Mouse (Mus musculus) MEL (cell line): Measurements from ENCODE around the gene Arel1. TPM values are rescaled to one million over a fixed set of nuclear protein-coding genes. Genes with fewer than 3 reads are reported as not detected.
A peak's percentile ranks its signal among the peaks of the same experiment; 100 is the strongest.

Source experiments
- DNase-seq: peaks from one replicate; pipeline ENCODE4 v3.0.0; 2011; ENCODE audit warnings: low read depth, low spot score
- H3K27ac ChIP-seq: 2 replicates; pipeline ENCODE4 v1.5.1; 2012; ENCODE audit warnings: low read depth, mild to moderate bottlenecking, control low read depth, low read length, moderate library complexity; ENCODE audit not compliant: control insufficient read depth
- H3K27me3 ChIP-seq, 2 experiments: fragments of 150-350 bp in 1 of 2; sonication (generic) in 1 of 2; 2 replicates each; pipeline ENCODE4 v1.6.1; 2012; ENCODE audit warnings: low read length in 2 of 2, mild to moderate bottlenecking in 2 of 2, improper control_type of control experiment in 1 of 2, moderate library complexity in 1 of 2; ENCODE audit not compliant: insufficient read depth in 2 of 2, control insufficient read depth in 1 of 2
- H3K36me3 ChIP-seq, 2 experiments: 2 replicates each; pipeline ENCODE4 v1.6.1; 2012 to 2014; ENCODE audit warnings: low read length in 2 of 2, improper control_type of control experiment in 1 of 2, inconsistent platforms in 1 of 2, mild to moderate bottlenecking in 1 of 2; ENCODE audit not compliant: insufficient read depth in 2 of 2, control insufficient read depth in 1 of 2
- H3K4me1 ChIP-seq, 2 experiments: fragments of 150-350 bp in 1 of 2; sonication (generic) in 1 of 2; 2 replicates each; pipeline ENCODE4 v1.6.1; 2012; ENCODE audit warnings: low read length in 2 of 2, improper control_type of control experiment in 1 of 2, mild to moderate bottlenecking in 1 of 2; ENCODE audit not compliant: insufficient read depth in 2 of 2, control insufficient read depth in 1 of 2
- H3K4me3 ChIP-seq, 2 experiments: fragments of 150-350 bp in 1 of 2; sonication (generic) in 1 of 2; 2 replicates each; pipeline ENCODE4 v1.5.1; 2012; ENCODE audit warnings: low read depth in 2 of 2, low read length in 2 of 2, mild to moderate bottlenecking in 2 of 2, moderate library complexity in 2 of 2, control low read depth in 1 of 2, improper control_type of control experiment in 1 of 2; ENCODE audit not compliant: control insufficient read depth in 1 of 2, insufficient read depth in 1 of 2
- H3K79me2 ChIP-seq: 2 replicates; pipeline ENCODE4 v1.6.1; 2012; ENCODE audit warnings: mild to moderate bottlenecking, low read length, moderate library complexity; ENCODE audit not compliant: control insufficient read depth, poor library complexity, insufficient read depth
- H3K9ac ChIP-seq: 2 replicates; pipeline ENCODE4 v1.6.1; 2012; ENCODE audit warnings: low read depth, mild to moderate bottlenecking, control low read depth, low read length, moderate library complexity; ENCODE audit not compliant: control insufficient read depth, poor library complexity, severe bottlenecking
- H3K9me3 ChIP-seq: fragments of 150-350 bp; sonication (generic); replicated peaks from 2 replicates; pipeline ENCODE4 v1.6.1; 2012; ENCODE audit warnings: mild to moderate bottlenecking, low read length, improper control_type of control experiment, moderate library complexity; ENCODE audit not compliant: insufficient read depth
- CHD1 ChIP-seq: IDR thresholded peaks from 2 replicates; pipeline ENCODE4 v1.6.1; 2012; ENCODE audit warnings: low read depth, mild to moderate bottlenecking, inconsistent platforms, low read length, improper control_type of control experiment
- EP300 ChIP-seq, 2 experiments: IDR thresholded peaks; 2 replicates each; pipeline ENCODE4 v1.6.1; 2011; ENCODE audit warnings: improper control_type of control experiment in 2 of 2, low read length in 2 of 2, low read depth in 1 of 2, mild to moderate bottlenecking in 1 of 2
- GATA1 ChIP-seq: IDR thresholded peaks from 2 replicates; pipeline ENCODE4 v1.6.1; 2011; ENCODE audit warnings: low read depth, low read length, improper control_type of control experiment
- HCFC1 ChIP-seq: IDR thresholded peaks from 2 replicates; pipeline ENCODE4 v1.6.1; 2012; ENCODE audit warnings: low read depth, mild to moderate bottlenecking, inconsistent platforms, low read length, improper control_type of control experiment, moderate library complexity
- NELFE ChIP-seq: IDR thresholded peaks from 2 replicates; pipeline ENCODE4 v1.6.1; 2011; ENCODE audit warnings: low read depth, low read length, improper control_type of control experiment
- NRF1 ChIP-seq: IDR thresholded peaks from 2 replicates; pipeline ENCODE4 v1.6.1; 2014; ENCODE audit warnings: low read depth, mild to moderate bottlenecking, inconsistent platforms, low read length, improper control_type of control experiment, moderate library complexity; ENCODE audit not compliant: poor library complexity, insufficient read depth, severe bottlenecking
- POLR2A ChIP-seq, 2 experiments: IDR thresholded peaks; 2 replicates each; pipeline ENCODE4 v1.6.1; 2011 to 2012; ENCODE audit warnings: low read length in 2 of 2, mild to moderate bottlenecking in 2 of 2, control low read depth in 1 of 2, improper control_type of control experiment in 1 of 2, low read depth in 1 of 2, moderate library complexity in 1 of 2; ENCODE audit not compliant: control insufficient read depth in 1 of 2, insufficient read depth in 1 of 2, poor library complexity in 1 of 2
- POLR2AphosphoS2 ChIP-seq: IDR thresholded peaks from 2 replicates; pipeline ENCODE4 v1.6.1; 2011; ENCODE audit warnings: low read length, improper control_type of control experiment
- SMC3 ChIP-seq: IDR thresholded peaks from 2 replicates; pipeline ENCODE4 v1.6.1; 2011; ENCODE audit warnings: low read depth, low read length, improper control_type of control experiment
- TAL1 ChIP-seq: IDR thresholded peaks from 2 replicates; pipeline ENCODE4 v1.6.1; 2012; ENCODE audit warnings: mild to moderate bottlenecking, inconsistent platforms, low read length, moderate library complexity, mixed read lengths
- TBP ChIP-seq: IDR thresholded peaks from 2 replicates; pipeline ENCODE4 v1.8.0; 2011; ENCODE audit warnings: low read depth, low read length, improper control_type of control experiment
- USF1 ChIP-seq: IDR thresholded peaks from 2 replicates; pipeline ENCODE4 v1.6.1; 2014; ENCODE audit warnings: low read depth, mild to moderate bottlenecking, inconsistent platforms, low read length, improper control_type of control experiment, moderate library complexity
- USF2 ChIP-seq, 2 experiments: IDR thresholded peaks; 2 replicates each; pipeline ENCODE4 v1.6.1; 2011 to 2012; ENCODE audit warnings: improper control_type of control experiment in 2 of 2, low read length in 2 of 2, borderline replicate concordance in 1 of 2, inconsistent platforms in 1 of 2, low read depth in 1 of 2, mild to moderate bottlenecking in 1 of 2; ENCODE audit not compliant: insufficient read depth in 1 of 2
- ZKSCAN1 ChIP-seq: IDR thresholded peaks from 2 replicates; pipeline ENCODE4 v1.6.1; 2012; ENCODE audit warnings: low read depth, mild to moderate bottlenecking, inconsistent platforms, low read length, improper control_type of control experiment, moderate library complexity
- ZMIZ1 ChIP-seq: IDR thresholded peaks from 2 replicates; pipeline ENCODE4 v1.6.1; 2012; ENCODE audit warnings: low read depth, mild to moderate bottlenecking, inconsistent platforms, low read length, improper control_type of control experiment, moderate library complexity
- polyA plus RNA-seq, 2 experiments: library from polyadenylated mRNA; stranded (reverse) in 1 of 2; unstranded in 1 of 2; fragments of >175 nt in 1 of 2; fragments of >200 nt in 1 of 2; gene quantifications; 2 replicates each; pipeline versions ENCODE4 v1.2.1 to v1.2.4; 2012; ENCODE audit warnings: low replicate concordance in 2 of 2, low read depth in 1 of 2; ENCODE audit not compliant: insufficient read length in 2 of 2, insufficient read depth in 1 of 2, missing spikeins in 1 of 2
- total RNA-seq: library from RNA; depleted of rRNA; stranded (reverse); fragments of 300-350 nt; gene quantifications from 2 replicates; pipeline ENCODE4 v1.2.3, GENCODE M21; 2012

Gene Arel1
- total and polyA plus RNA-seq, 3 experiments, result 37.2 to 82.5 (median 45.0) TPM

DNA sequence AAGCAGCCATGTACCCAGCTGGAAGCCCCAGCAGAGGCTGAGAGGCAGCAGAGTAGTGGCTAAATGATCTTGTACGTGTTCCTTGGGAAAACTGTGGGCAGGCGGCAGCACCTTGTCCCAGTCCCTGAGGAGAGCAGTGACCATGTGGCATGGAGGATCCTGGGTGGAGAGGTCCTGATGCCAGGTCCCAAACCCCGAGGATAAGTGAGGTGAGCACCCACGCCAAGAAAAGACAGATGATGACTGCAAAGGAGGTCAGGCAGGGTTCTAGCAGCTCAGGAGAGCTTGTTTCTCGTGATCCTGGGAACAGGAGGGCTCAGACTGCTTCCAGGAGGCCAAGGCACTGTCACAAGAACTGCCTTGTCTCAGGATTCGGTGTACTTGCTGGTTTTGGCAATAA, 51.9 kb downstream of the Arel1 start:
- DNase-seq, result no peak
- no peaks in the 10 kb centered on the region for H3K79me2 ChIP-seq
- H3K4me3 ChIP-seq, result no peak overlapping the region
- H3K27me3 ChIP-seq, result no peaks in the 10 kb centered on the region
- no peak for TF ChIP-seq ZKSCAN1
- no peak for TF ChIP-seq TAL1
- TF ChIP-seq ZMIZ1, result no peak
- no peak for TF ChIP-seq TBP
- TF ChIP-seq CHD1, result no peak
- no peak for TF ChIP-seq EP300 (IDR thresholded peaks at IDR 0.05; ENCODE audit: low read depth in 1 of 2, low read length in 2 of 2)
- no peak for TF ChIP-seq SMC3
- no peak for TF ChIP-seq USF1
- no peak for TF ChIP-seq NRF1
- TF ChIP-seq HCFC1, result no peak
- no peak for TF ChIP-seq POLR2A (IDR thresholded peaks at IDR 0.05; ENCODE audit: control insufficient read depth in 1 of 2, insufficient read depth in 1 of 2, low read depth in 1 of 2, low read length in 2 of 2, poor library complexity in 1 of 2)
- no peak for TF ChIP-seq USF2 (IDR thresholded peaks at IDR 0.05; ENCODE audit: borderline replicate concordance in 1 of 2, insufficient read depth in 1 of 2, low read depth in 1 of 2, low read length in 2 of 2)
- H3K4me1 ChIP-seq, result peaks cover 0 to 4% of the 10 kb centered on the region in 2 experiments; a peak in 2 of 4 replicates
- peaks cover 7 to 11% of the 10 kb centered on the region in 2 experiments for H3K36me3 ChIP-seq
- no peaks in the 10 kb centered on the region for H3K9me3 ChIP-seq
- no peak overlapping the region for H3K9ac ChIP-seq
- H3K27ac ChIP-seq, result no peak overlapping the region

DNA sequence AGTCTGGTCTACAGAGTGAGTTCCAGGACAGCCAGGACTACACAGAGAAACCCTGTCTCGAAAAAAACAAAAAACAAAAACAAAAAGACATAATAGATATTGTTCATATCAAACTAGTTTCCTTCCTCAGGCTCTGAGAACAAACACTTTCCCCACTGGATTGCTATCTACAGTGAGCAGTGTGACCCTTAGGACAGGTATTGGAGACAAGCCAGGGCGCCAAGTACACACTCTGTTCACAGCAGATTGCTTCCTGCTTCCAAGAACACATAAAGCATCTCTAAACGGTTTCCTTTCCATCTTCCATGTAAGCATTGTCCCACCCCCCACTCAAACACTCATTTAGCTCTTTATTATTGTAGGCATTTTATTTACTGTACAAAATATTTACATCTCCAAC, 52.9 kb downstream of the Arel1 start:
- Histone ChIP-seq H3K9ac (no peak overlapping the region), H3K36me3 (peaks cover 7 to 10% of the 10 kb centered on the region in 2 experiments), H3K4me1 (peaks cover 0 to 4% of the 10 kb centered on the region in 2 experiments; a peak in 2 of 4 replicates), H3K27me3 (no peaks in the 10 kb centered on the region), H3K9me3 (no peaks in the 10 kb centered on the region), H3K27ac (no peak overlapping the region), H3K79me2 (no peaks in the 10 kb centered on the region), H3K4me3 (no peak overlapping the region)
- TF ChIP-seq NELFE (no peak), EP300 (IDR thresholded peaks at IDR 0.05; ENCODE audit: low read depth in 1 of 2, low read length in 2 of 2) (peak in 1 of 2 experiments; percentile 29; a peak in 1 of 4 replicates), GATA1 (0 out of 2 replicates have a peak, but pooled peaks have one; percentile 31), TAL1 (peak; percentile 17; the same call in 1 of the 2 replicates)
- peak; percentile 49 for DNase-seq

DNA sequence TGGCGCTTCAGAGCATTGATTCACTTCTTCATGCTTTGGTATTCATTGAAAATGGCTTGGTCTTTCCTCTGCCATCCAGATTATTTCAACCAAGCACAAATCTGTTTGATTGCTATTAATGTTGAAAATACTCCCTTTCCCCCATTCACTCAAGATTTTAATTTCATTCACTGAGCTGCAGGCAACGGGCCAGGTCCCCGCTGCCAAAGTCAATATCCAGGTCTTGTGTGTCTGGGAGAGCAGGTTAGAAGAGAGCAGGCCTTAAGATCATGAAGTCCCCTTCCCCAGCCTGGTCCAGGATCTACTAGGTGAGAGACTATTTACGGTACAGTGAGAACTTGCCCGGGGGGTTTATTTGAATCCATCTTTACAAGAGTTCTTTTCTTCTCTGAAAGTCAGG, 55.7 kb downstream of the Arel1 start:
- Histone ChIP-seq H3K4me1 (peaks cover 0 to 4% of the 10 kb centered on the region in 2 experiments; a peak in 2 of 4 replicates), H3K27ac (no peak overlapping the region), H3K79me2 (no peaks in the 10 kb centered on the region)
- TF ChIP-seq POLR2AphosphoS2, result 0 out of 2 replicates have a peak, but pooled peaks have one; percentile 15
- TF ChIP-seq ZKSCAN1, result no peak
- TF ChIP-seq, all 39 proteins: peak for 1
- H3K9ac ChIP-seq, result no peak overlapping the region
- peaks cover 5 to 7% of the 10 kb centered on the region in 2 experiments for H3K36me3 ChIP-seq
- H3K4me3 ChIP-seq, result no peak overlapping the region
- H3K27me3 ChIP-seq, result no peaks in the 10 kb centered on the region
- no peaks in the 10 kb centered on the region for H3K9me3 ChIP-seq
- DNase-seq, result no peak
